Mouse (Mus musculus) olfactory bulb, adult 2 months (tissue): ENCODE data around the gene Ear14.

ENCODE experiments used
- CTCF ChIP-seq: fragments of 200-500 bp; IDR thresholded peaks from 2 replicates; pipeline ENCODE4 v1.5.1; 2012; ENCODE audit warnings: low read depth, mild to moderate bottlenecking, low read length, moderate library complexity; ENCODE audit not compliant: insufficient read depth
- POLR2A ChIP-seq: fragments of 200-500 bp; IDR thresholded peaks from 2 replicates; pipeline ENCODE4 v1.6.1; 2012; ENCODE audit warnings: mild to moderate bottlenecking, low read depth, low read length, moderate library complexity; ENCODE audit not compliant: insufficient read depth

GRCm38 (mm10) chr14:51157072-51157471 lies 46.1 kb upstream of the Ear14 start:
- TF ChIP-seq CTCF (no peak), POLR2A (no peak)
